Mouse (Mus musculus) midbrain, embryonic 13.5 days (tissue): ENCODE measurements around the gene Snrpn. TPM values are rescaled to one million over a fixed set of nuclear protein-coding genes. Genes with fewer than 3 reads are reported as not detected.
"Not testable (repeated sequence)": the region's sequence is repeated elsewhere in the genome, so short reads cannot be mapped to it uniquely, and the experiment has no call there.

Source experiments
- ATAC-seq: fragments of 200-750 bp; cut with Nextera tagmentation; 2 replicates; pipeline ENCODE4 v1.8.0; 2017; ENCODE audit warnings: mild to moderate bottlenecking, moderate TSS enrichment, moderate library complexity
- H3K27ac ChIP-seq: fragments of 300-500 bp; sonication (generic); 2 replicates; pipeline ENCODE4 v1.5.1; 2015; ENCODE audit warnings: inconsistent platforms, mild to moderate bottlenecking, moderate library complexity
- H3K27me3 ChIP-seq: fragments of 300-500 bp; sonication (generic); 2 replicates; pipeline ENCODE4 v1.6.1; 2015; ENCODE audit warnings: mild to moderate bottlenecking, inconsistent platforms
- H3K36me3 ChIP-seq: fragments of 300-500 bp; sonication (generic); 2 replicates; pipeline ENCODE4 v1.6.1; 2015; ENCODE audit warnings: mild to moderate bottlenecking, inconsistent platforms
- H3K4me1 ChIP-seq: fragments of 300-500 bp; sonication (generic); replicated peaks from 2 replicates; pipeline ENCODE4 v1.6.1; 2015; ENCODE audit warnings: inconsistent platforms
- H3K4me2 ChIP-seq: fragments of 300-500 bp; sonication (generic); replicated peaks from 2 replicates; pipeline ENCODE4 v1.6.1; 2015; ENCODE audit warnings: moderate library complexity, mild to moderate bottlenecking, inconsistent platforms
- H3K4me3 ChIP-seq: fragments of 300-500 bp; sonication (generic); replicated peaks from 2 replicates; pipeline ENCODE4 v1.5.1; 2015; ENCODE audit warnings: mild to moderate bottlenecking, inconsistent platforms
- H3K9ac ChIP-seq: fragments of 300-500 bp; sonication (generic); replicated peaks from 2 replicates; pipeline ENCODE4 v1.6.1; 2015; ENCODE audit warnings: mild to moderate bottlenecking, inconsistent platforms
- H3K9me3 ChIP-seq: fragments of 300-500 bp; sonication (generic); 2 replicates; pipeline ENCODE4 v1.6.1; 2016; ENCODE audit warnings: mild to moderate bottlenecking, inconsistent platforms
- WGBS: fragments of 180-500 bp; shearing (Covaris S2); methylation state at CpG from one replicate; pipeline ENCODE4 v1.1.7; 2015; 5-methylcytosine and 5-hydroxymethylcytosine counted together
- polyA plus RNA-seq: library from polyadenylated mRNA; unstranded; fragments of >200 nt; fragmentation: Nextera tagmentation; extraction: Ambion mirVana; gene quantifications from 2 replicates; pipeline ENCODE4 v1.2.1, GENCODE M21; 2015

Snrpn gene
- 570 and 614 TPM in 2 replicates for polyA plus RNA-seq

DNA sequence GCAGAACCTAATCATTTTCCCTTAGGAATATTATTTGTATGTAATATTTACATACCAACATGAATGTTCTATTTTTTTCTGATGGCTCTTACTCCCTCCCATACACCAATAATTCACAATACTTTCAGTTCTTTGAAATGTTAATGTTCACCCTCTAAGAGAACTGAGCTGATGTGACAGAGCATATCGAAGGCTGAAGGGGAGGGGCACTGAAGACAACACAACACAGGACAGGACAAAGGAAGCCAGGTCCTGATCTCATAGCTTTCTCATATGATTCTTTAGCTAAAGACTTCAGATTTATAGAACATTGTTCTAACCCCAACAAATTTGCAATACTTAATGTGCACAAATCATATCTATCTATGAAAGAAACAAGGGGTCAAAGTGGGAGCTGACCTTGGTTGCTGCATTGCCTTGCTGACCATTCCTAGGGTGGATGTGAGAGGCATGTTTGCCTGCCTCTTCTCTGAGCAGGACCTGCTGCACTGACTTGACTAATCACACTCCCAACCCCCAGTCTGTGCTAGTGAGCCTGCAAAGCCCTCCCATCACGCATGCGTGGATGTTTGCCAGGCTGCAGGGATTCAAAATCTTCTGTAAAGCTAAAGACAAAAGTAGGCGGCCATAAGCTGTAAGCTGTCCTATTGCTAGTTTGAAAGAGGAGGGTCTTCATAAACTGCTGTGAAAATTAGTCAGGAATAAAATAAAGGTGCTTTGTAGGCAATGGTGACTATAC lies at the start of gene Snrpn:
TSS of gene Snrpn (minus strand) at position 478 of the 739 bp plus-strand sequence.
- 48% methylated on average over 4 of the region's 4 CpGs for WGBS
- Histone ChIP-seq H3K9ac (no peak within 1 kb of the TSS), H3K4me2 (0 out of 2 replicates have a peak within 1 kb of the TSS, but pooled peaks have one; percentile 9), H3K4me1 (no peaks in the 10 kb centered on the region), H3K27me3 (no peaks in the 10 kb centered on the region), H3K36me3 (no peaks in the 10 kb centered on the region), H3K9me3 (no peaks in the 10 kb centered on the region), H3K27ac (peak within 1 kb of the TSS; percentile 73), H3K4me3 (no peak within 1 kb of the TSS)
- peak; percentile 87 for ATAC-seq

DNA sequence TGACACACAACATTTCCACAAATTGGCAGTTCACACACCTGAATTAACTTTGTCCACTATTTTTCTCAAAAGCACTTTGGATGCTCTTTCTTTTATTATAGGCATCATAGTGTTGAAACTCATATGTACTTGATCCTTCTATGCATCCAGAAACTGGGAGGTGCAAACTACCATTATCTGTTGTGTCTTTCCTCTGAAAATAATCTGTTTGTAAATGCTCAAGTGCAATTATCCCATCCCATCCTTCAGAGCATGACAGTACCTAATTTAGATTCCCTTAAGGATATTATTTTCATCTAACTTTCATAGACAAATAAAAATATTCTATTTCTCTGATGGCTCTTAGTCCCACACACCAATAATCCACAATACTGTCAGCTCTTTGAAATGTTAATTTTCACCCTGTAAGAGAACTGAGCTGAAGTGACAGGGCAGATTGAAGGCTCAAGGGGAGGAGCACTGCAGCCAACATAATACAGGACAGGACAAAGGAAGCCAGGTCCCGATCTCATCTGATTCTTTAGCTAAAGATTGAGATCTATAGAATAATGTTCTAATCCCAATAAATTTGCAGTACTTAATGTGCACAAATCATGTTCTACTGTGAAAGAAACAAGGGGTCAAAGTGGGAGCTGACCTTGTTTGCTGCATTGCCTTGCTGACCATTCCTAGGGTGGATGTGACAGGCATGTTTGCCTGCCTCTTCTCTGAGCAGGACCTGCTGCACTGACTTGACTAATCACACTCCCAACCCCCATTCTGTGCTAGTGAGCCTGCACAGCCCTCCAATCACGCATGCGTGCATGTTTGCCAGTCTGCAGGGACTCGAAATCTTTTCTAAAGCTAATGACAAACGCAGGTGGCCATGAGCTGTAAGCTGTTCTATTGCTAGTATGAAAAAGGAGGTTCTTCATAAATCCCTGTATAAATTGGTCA lies 30.5 kb upstream of the Snrpn start:
- Histone ChIP-seq H3K9me3 (0 out of 2 replicates have a peak, but pooled peaks cover 2% of the 10 kb centered on the region), H3K27me3 (no peaks in the 10 kb centered on the region), H3K27ac (peak overlapping the region; percentile 83), H3K9ac (peak overlapping the region; percentile 49; the same call in 1 of the 2 replicates), H3K4me2 (peak overlapping the region; percentile 32), H3K4me1 (no peaks in the 10 kb centered on the region), H3K36me3 (no peaks in the 10 kb centered on the region), H3K4me3 (peak overlapping the region; percentile 16)
- ATAC-seq: peak; percentile 99
- 37% methylated on average over 5 of the region's 5 CpGs for WGBS

DNA sequence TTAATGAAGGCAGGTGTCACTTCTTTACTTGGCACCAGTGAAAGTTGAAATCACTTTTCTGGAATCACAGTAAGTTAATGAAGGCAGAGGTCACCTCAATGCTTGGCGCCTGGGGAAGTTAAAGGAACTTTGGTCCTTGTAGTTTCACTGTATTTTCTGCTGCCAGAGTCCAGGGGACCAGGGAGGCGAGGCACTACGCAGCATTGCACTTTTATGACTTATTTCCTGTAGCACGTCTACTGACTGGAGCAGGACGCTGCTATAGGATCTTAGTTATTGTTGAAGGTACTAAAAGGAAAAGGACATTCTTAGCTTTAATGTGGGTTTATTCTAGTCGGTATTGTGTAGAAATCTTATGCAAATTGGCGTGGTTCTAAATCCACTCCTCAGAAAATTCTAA lies 14.7 kb downstream of the Snrpn start:
- WGBS: 79% methylated on average over 7 of the region's 7 CpGs
- no peak overlapping the region for H3K4me3 ChIP-seq
- no peak for ATAC-seq

DNA sequence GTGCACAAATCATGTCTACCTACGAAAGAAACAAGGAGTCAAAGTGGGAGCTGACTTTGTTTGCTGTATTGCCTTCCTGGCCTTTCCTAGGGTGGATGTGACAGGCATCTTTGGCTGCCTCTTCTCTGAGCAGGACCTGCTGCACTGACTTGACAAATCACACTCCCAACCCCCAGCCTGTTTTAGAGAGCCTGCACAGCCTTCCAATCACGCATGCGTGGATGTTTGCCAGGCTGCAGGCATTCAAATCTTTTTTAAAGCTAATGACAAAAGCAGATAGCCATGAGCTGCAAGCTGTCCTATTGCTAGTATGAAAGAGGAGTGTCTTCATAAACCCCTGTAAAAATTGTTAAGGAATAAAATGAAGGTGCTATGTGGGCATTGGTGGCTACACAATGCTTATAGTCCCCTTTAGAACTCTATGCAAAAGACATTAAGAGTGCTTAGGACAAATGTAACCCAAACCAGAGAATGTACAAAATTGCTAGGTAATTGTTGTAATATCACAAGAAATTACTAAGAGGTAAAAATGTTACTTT lies 16.9 kb downstream of the Snrpn start:
- not testable (repeated sequence) for H3K4me3 ChIP-seq, H3K9me3 ChIP-seq, H3K27me3 ChIP-seq, H3K9ac ChIP-seq, H3K36me3 ChIP-seq, ATAC-seq, H3K4me1 ChIP-seq, H3K4me2 ChIP-seq
- H3K27ac ChIP-seq: 0 out of 2 replicates have a peak overlapping the region, but pooled peaks have one; percentile 14
- 50% methylated on average over 3 of the region's 3 CpGs for WGBS

More for the DNA sequence above, 14.7 kb downstream of the Snrpn start:
- no peaks in the 10 kb centered on the region for H3K4me1 ChIP-seq
- H3K9me3 ChIP-seq: no peaks in the 10 kb centered on the region
- no peaks in the 10 kb centered on the region for H3K27me3 ChIP-seq
- no peaks in the 10 kb centered on the region for H3K36me3 ChIP-seq
- H3K4me2 ChIP-seq: no peak overlapping the region
- H3K9ac ChIP-seq: no peak overlapping the region
- no peak overlapping the region for H3K27ac ChIP-seq

DNA sequence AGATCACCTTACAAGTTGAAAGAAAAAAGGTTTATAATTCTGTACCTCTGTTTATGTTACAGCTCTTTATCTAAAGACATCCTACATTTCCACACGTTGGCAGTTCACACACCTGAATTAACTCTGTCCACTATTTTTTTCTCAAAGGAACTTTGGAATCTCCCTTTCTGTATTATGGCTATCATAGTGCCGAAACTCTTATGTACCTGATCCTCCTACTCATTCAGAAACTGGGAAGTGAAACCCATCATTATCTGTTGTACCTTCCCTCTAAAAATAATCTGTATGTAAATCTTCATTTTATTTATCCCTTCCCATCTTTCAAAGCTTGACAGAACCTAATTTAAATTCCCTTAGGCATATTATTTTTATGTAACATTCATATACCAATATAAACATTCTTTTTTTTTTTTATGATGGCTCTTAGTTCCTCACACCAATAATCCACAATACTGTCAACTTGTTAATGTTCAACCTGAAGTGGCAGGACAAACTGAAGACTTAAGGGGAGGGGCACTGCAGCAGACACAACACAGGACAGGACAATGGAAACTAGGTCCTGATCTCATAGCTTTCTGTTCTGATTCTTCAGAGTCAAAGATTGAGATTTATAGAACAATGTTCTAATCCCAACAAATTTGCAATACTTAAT lies 17.5 kb downstream of the Snrpn start:
- ATAC-seq: no peak
- 0 out of 2 replicates have a peak overlapping the region, but pooled peaks have one; percentile 14 for H3K27ac ChIP-seq
- no peaks in the 10 kb centered on the region for H3K27me3 ChIP-seq
- H3K4me3 ChIP-seq: no peak overlapping the region
- no peaks in the 10 kb centered on the region for H3K36me3 ChIP-seq
- H3K4me2 ChIP-seq: no peak overlapping the region
- 71% methylated on average over 2 of the region's 2 CpGs for WGBS
- H3K9ac ChIP-seq: no peak overlapping the region
- H3K9me3 ChIP-seq: no peaks in the 10 kb centered on the region
- no peaks in the 10 kb centered on the region for H3K4me1 ChIP-seq

DNA sequence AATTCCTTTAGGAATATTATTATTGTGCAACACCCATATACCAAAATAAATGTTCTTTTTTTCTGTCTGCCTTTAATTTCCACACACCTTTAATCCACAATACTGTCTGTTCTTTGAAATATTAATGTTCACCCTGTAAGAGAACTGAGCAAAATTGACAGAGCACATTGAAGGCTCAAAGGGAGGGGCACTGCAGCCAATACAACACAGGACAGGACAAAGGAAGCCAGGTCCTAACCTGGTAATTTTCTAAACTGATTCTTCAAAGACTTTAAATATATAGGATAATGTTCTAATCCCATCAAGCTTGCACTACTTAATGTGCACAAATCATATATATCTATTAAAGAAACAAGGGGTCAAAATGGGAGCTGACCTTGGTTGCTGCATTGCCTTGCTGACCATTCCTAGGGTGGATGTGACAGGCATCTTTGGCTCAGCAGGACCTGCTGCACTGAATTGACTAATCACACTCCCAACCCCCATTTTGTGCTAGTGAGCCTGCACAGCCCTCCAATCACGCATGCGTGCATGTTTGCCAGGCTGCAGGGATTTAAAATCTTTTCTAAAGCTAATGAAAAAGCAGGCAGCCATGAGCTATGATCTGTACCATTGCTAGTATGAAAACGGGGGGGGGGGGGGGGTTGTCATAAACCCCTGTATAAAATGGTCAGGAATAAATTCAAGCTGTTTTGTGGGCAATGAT lies 42.7 kb downstream of the Snrpn start:
- Histone ChIP-seq H3K4me3 (no peak overlapping the region; the same call in 1 of the 2 replicates), H3K27ac (peak overlapping the region; percentile 59), H3K9me3 (peaks cover 2% of the 10 kb centered on the region; the same call in 1 of the 2 replicates), H3K4me1 (no peaks in the 10 kb centered on the region), H3K9ac (no peak overlapping the region), H3K27me3 (no peaks in the 10 kb centered on the region), H3K36me3 (no peaks in the 10 kb centered on the region), H3K4me2 (0 out of 2 replicates have a peak overlapping the region, but pooled peaks have one; percentile 11)
- WGBS: 30% methylated on average over 3 of the region's 3 CpGs
- peak; percentile 99 for ATAC-seq

DNA sequence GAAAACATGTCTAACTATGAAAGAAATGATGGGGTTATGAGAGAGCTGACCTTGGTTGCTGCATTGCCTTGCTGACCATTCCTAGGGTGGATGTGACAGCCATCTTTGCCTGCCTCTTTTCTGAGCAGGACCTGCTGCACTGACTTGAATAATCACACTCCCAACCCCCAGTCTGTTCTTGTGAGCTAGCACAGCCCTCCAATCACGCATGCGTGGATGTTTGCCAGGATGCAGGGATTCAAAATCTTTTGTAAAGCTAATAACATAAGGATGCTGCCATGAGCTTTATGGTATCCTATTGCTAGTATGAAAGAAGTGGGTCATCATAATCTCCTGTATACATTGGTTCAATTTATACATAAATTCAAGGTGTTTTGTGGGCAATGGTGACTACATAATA lies 63.7 kb downstream of the Snrpn start:
- Histone ChIP-seq H3K9ac (no peak overlapping the region), H3K9me3 (peaks cover 3% of the 10 kb centered on the region; the same call in 1 of the 2 replicates), H3K27ac (no peak overlapping the region), H3K27me3 (no peaks in the 10 kb centered on the region), H3K4me2 (no peak overlapping the region), H3K36me3 (no peaks in the 10 kb centered on the region), H3K4me1 (no peaks in the 10 kb centered on the region), H3K4me3 (no peak overlapping the region)
- 62% methylated on average over 2 of the region's 2 CpGs for WGBS
- ATAC-seq: no peak

DNA sequence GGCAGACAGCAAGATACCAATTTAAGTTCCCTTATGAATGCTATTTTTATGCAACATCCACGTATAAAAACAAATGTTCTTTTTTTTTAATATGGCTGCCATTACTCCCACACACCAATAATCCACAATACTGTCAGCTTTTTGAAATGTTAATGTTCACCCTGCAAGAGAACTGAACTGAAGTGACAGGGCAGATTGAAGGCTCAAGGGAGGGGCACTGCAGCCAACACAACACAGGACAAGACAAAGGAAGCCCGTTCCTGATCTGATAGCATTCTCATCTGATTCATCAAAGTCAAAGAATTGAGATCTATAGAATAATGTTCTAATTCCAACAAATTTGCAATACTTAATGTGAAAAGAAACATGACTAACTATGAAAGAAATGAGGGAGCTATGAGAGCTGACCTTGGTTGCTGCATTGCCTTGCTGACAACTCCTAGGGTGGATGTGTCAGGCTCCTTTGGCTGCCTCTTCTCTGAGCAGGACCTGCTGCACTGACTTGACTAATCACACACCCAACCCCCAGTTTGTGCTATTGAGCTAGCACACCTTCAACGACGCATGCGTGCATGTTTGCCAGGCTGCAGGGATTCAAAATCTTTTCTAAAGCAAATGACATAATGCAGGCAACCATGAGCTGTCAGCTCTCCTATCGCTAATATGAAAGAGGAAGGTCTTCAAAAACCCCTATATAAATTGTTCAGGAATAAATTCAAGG lies 92.4 kb downstream of the Snrpn start:
- Histone ChIP-seq H3K4me2 (peak overlapping the region; percentile 23), H3K27ac (peak overlapping the region; percentile 57), H3K27me3 (no peaks in the 10 kb centered on the region), H3K36me3 (no peaks in the 10 kb centered on the region), H3K9ac (0 out of 2 replicates have a peak overlapping the region, but pooled peaks have one; percentile 7), H3K9me3 (peaks cover 3% of the 10 kb centered on the region; the same call in 1 of the 2 replicates), H3K4me3 (peak overlapping the region; percentile 31), H3K4me1 (no peaks in the 10 kb centered on the region)
- 62% methylated on average over 6 of the region's 6 CpGs for WGBS
- peak; percentile 88 for ATAC-seq

DNA sequence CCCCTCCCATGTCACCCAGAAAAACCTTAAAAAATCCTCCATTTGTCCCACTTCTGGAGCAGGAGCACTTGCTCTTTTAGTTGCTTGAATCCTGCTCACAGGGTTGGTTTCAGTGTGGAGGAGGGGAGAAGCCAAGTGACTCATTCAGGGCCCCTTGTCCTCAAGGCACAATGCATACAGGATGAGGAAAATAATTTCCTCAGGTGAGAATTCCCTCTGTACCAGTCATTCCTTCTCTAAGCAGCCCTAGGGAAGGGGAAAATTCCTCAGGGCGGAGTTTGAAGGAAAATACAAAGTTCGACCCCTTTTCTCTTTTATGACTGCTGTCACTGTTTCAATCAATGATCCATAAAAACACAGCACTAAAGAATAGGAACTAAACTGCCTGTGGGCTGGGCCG lies 126.8 kb downstream of the Snrpn start:
- no peak overlapping the region for H3K9ac ChIP-seq
- no peak overlapping the region for H3K4me2 ChIP-seq
- 76% methylated on average over 3 of the region's 3 CpGs for WGBS
- 0 out of 2 replicates have a peak, but pooled peaks cover 3% of the 10 kb centered on the region for H3K9me3 ChIP-seq
- H3K4me3 ChIP-seq: no peak overlapping the region
- H3K36me3 ChIP-seq: no peaks in the 10 kb centered on the region
- H3K4me1 ChIP-seq: no peaks in the 10 kb centered on the region
- H3K27me3 ChIP-seq: no peaks in the 10 kb centered on the region
- H3K27ac ChIP-seq: no peak overlapping the region
- ATAC-seq: no peak

DNA sequence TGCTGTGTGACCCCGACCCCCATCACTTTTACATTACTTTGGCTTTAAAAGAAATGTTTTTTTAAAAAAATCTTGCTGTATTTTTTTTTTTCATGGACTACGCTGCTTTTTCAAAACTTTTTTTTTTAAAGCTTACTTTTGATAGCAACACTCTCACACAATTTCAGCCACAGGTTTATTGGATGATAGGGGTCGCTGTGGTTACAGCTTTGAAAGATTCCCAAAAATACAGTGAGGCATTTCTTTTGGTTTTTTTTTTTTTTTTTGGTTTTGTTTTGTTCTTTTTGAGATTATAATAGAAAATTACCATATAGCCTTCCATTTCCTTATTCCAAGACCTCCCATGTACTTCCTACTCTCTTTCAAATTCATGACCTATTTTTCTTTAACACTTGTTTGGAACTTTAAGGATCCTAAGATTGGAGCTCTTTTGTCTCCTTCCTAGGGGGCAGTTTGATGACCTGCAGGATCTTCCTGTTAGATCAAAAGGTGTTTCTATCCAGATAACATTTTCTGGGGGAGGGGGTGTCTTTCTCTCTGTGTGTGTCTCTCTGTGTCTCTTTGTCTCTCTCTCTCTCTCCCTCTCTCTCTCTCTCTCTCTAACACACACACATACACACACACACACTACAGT lies 132.2 kb downstream of the Snrpn start:
- Histone ChIP-seq H3K27me3 (no peaks in the 10 kb centered on the region), H3K9me3 (peaks cover 15% of the 10 kb centered on the region; the same call in 1 of the 2 replicates), H3K4me1 (no peaks in the 10 kb centered on the region), H3K36me3 (no peaks in the 10 kb centered on the region), H3K4me2 (no peak overlapping the region), H3K4me3 (no peak overlapping the region), H3K27ac (no peak overlapping the region), H3K9ac (no peak overlapping the region)
- no peak for ATAC-seq
- 49% methylated on average over 3 of the region's 3 CpGs for WGBS
